ENCODE assay signal across 8 mouse cellular contexts in the genomic region with DNA sequence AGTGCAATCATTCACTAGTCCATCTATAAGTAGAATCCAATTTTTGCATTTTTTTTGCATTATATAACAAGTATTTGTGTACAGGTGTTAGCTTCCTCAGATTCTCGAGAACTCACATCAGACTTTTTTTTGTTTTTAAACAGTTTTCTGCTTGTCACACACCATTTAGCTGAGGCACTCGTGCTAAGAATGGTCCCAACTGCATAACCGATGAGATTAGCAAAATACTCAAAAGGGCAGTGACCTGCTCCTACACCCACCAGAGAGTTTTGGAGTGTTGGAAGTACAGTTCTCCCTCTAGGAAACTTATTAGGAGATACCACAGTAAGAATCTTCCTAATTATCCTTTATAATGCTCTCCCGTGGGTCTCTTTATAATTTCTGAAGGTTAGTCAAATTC. TPM values are rescaled to one million over a fixed set of nuclear protein-coding genes. Genes with fewer than 3 reads are reported as not detected.
A peak's percentile ranks its signal among the peaks of the same experiment; 100 is the strongest.
DNase-seq lines count a peak whose midpoint lies in the region; ATAC-seq lines count a peak whose summit lies in the region.

No protein-coding gene starts in this region.

- H3K9me3 ChIP-seq in kidney, embryonic 16.5 days (ENCODE audit: low read length): no peaks in the 10 kb centered on the region
- no peaks in the 10 kb centered on the region for H3K9me3 ChIP-seq in embryonic facial prominence, embryonic 14.5 days (ENCODE audit: control insufficient read depth, low read length)
- H3K9me3 ChIP-seq in limb, embryonic 10.5 days (replicated peaks): no peaks in the 10 kb centered on the region
- no peaks in the 10 kb centered on the region for H3K9me3 ChIP-seq in neural tube, embryonic 13.5 days

- peak overlapping the region; percentile 97 for H3K4me2 ChIP-seq in kidney, embryonic 16.5 days (replicated peaks; ENCODE audit: low read depth, low read length)
- peak overlapping the region; percentile 91 for H3K4me2 ChIP-seq in embryonic facial prominence, embryonic 14.5 days (ENCODE audit: low read depth, low read length)
- peak overlapping the region; percentile 94 for H3K4me2 ChIP-seq in neural tube, embryonic 13.5 days

- H3K36me3 ChIP-seq in kidney, embryonic 16.5 days (ENCODE audit: insufficient read depth, low read length): no peaks in the 10 kb centered on the region
- H3K36me3 ChIP-seq in embryonic facial prominence, embryonic 14.5 days (ENCODE audit: control insufficient read depth, insufficient read depth, low read length): no peaks in the 10 kb centered on the region
- H3K36me3 ChIP-seq in limb, embryonic 10.5 days: no peaks in the 10 kb centered on the region
- no peaks in the 10 kb centered on the region for H3K36me3 ChIP-seq in neural tube, embryonic 13.5 days

- no peak for DNase-seq in kidney, postnatal 14 days
- no peak for DNase-seq in embryonic facial prominence, embryonic 14.5 days (ENCODE audit: low spot score)
- no peak for DNase-seq in limb, embryonic 10.5 days (ENCODE audit: low spot score)
- no peak for DNase-seq in left cerebral cortex, adult 18-20 months (ENCODE audit: low spot score in 2 of 2)
- no peak for DNase-seq in cerebellum, adult 9-10 months
- no peak for DNase-seq in retina, postnatal 1 day

- peak overlapping the region; percentile 70 for H3K9ac ChIP-seq in kidney, embryonic 16.5 days (replicated peaks; ENCODE audit: low read length)
- no peak overlapping the region; the same call in 1 of the 2 replicates for H3K9ac ChIP-seq in embryonic facial prominence, embryonic 14.5 days (ENCODE audit: low read depth, low read length)
- peak overlapping the region; percentile 81; the same call in 1 of the 2 replicates for H3K9ac ChIP-seq in neural tube, embryonic 13.5 days

- ATAC-seq in kidney, embryonic 16.5 days (ENCODE audit: low FRiP score, low TSS enrichment): no peak
- no peak for ATAC-seq in embryonic facial prominence, embryonic 14.5 days (ENCODE audit: low read depth)
- no peak for ATAC-seq in neural tube, embryonic 13.5 days (ENCODE audit: low read depth)

- no peak overlapping the region for H3K27ac ChIP-seq in kidney, embryonic 16.5 days (ENCODE audit: low read length)
- H3K27ac ChIP-seq in embryonic facial prominence, embryonic 14.5 days (replicated peaks; ENCODE audit: low read depth, low read length): no peak overlapping the region
- H3K27ac ChIP-seq in limb, embryonic 10.5 days: no peak overlapping the region
- no peak overlapping the region for H3K27ac ChIP-seq in neural tube, embryonic 13.5 days (replicated peaks)

- H3K4me1 ChIP-seq in kidney, embryonic 16.5 days (ENCODE audit: insufficient read depth, low read length): peaks cover 21% of the 10 kb centered on the region
- H3K4me1 ChIP-seq in embryonic facial prominence, embryonic 14.5 days (ENCODE audit: control insufficient read depth, insufficient read depth, low read length): peaks cover 5% of the 10 kb centered on the region; the same call in 1 of the 2 replicates
- H3K4me1 ChIP-seq in limb, embryonic 10.5 days: peaks cover 18% of the 10 kb centered on the region
- peaks cover 22% of the 10 kb centered on the region for H3K4me1 ChIP-seq in neural tube, embryonic 13.5 days (replicated peaks)

- H3K27me3 ChIP-seq in kidney, embryonic 16.5 days (ENCODE audit: insufficient read depth, low read length): no peaks in the 10 kb centered on the region
- no peaks in the 10 kb centered on the region for H3K27me3 ChIP-seq in embryonic facial prominence, embryonic 14.5 days (replicated peaks; ENCODE audit: control insufficient read depth, insufficient read depth, low read length)
- peaks cover 5% of the 10 kb centered on the region; the same call in 1 of the 2 replicates for H3K27me3 ChIP-seq in limb, embryonic 10.5 days (ENCODE audit: low read depth, poor library complexity, severe bottlenecking)
- H3K27me3 ChIP-seq in neural tube, embryonic 13.5 days: no peaks in the 10 kb centered on the region

- 23% methylated on average over 4 of the region's 4 CpGs for WGBS in kidney, embryonic 16.5 days
- 29% methylated on average over 4 of the region's 4 CpGs for WGBS in embryonic facial prominence, embryonic 14.5 days
- 56% methylated on average over 4 of the region's 4 CpGs for WGBS in limb, embryonic 10.5 days
- WGBS in neural tube, embryonic 13.5 days: 44% methylated on average over 4 of the region's 4 CpGs

- peak overlapping the region; percentile 74 for H3K4me3 ChIP-seq in kidney, embryonic 16.5 days (ENCODE audit: low read length)
- H3K4me3 ChIP-seq in embryonic facial prominence, embryonic 14.5 days (ENCODE audit: low read depth, low read length): peak overlapping the region; percentile 81
- H3K4me3 ChIP-seq in limb, embryonic 10.5 days: peak overlapping the region; percentile 80
- H3K4me3 ChIP-seq in neural tube, embryonic 13.5 days: peak overlapping the region; percentile 82

RNA-seq across cellular contexts. Expression of a gene that starts 1.0 kb away (rescaled TPM):
- 10.9 and 11.9 TPM in 2 replicates for polyA plus RNA-seq in kidney, embryonic 16.5 days (2015; fragmentation: Nextera tagmentation; extraction: Ambion mirVana)
- polyA plus RNA-seq in embryonic facial prominence, embryonic 14.5 days (2014; fragmentation: Nextera tagmentation; extraction: Ambion mirVana): 18.8 and 19.5 TPM in 2 replicates
- 20.0 and 21.3 TPM in 2 replicates for polyA plus RNA-seq in limb, embryonic 10.5 days (2016; fragmentation: Nextera tagmentation; extraction: Ambion mirVana)
- 5.9 and 6.7 TPM in 2 replicates for polyA plus RNA-seq in neural tube, embryonic 13.5 days (2015; fragmentation: Nextera tagmentation; extraction: Ambion mirVana)
- 1 to 10 TPM; 5.0 to 5.6 TPM for total RNA-seq in left cerebral cortex, adult 18-20 months (2021)

RNA-seq across cellular contexts. Expression of a gene that starts 1.3 kb away (rescaled TPM):
- polyA plus RNA-seq in kidney, embryonic 16.5 days (2015; fragmentation: Nextera tagmentation; extraction: Ambion mirVana): 8.9 and 9.5 TPM in 2 replicates
- 8.9 and 9.0 TPM in 2 replicates for polyA plus RNA-seq in embryonic facial prominence, embryonic 14.5 days (2014; fragmentation: Nextera tagmentation; extraction: Ambion mirVana)
- 3.4 and 4.4 TPM in 2 replicates for polyA plus RNA-seq in limb, embryonic 10.5 days (2016; fragmentation: Nextera tagmentation; extraction: Ambion mirVana)
- 34.5 and 34.8 TPM in 2 replicates for polyA plus RNA-seq in neural tube, embryonic 13.5 days (2015; fragmentation: Nextera tagmentation; extraction: Ambion mirVana)
- total RNA-seq in left cerebral cortex, adult 18-20 months (2021): 10 to 100 TPM; 19.6 to 21.3 TPM

RNA-seq across cellular contexts. Expression of a gene that starts 52.3 kb away (rescaled TPM):
- 23.7 and 26.0 TPM in 2 replicates for polyA plus RNA-seq in kidney, embryonic 16.5 days (2015; fragmentation: Nextera tagmentation; extraction: Ambion mirVana)
- 34.7 and 36.7 TPM in 2 replicates for polyA plus RNA-seq in embryonic facial prominence, embryonic 14.5 days (2014; fragmentation: Nextera tagmentation; extraction: Ambion mirVana)
- 16.5 and 22.8 TPM in 2 replicates for polyA plus RNA-seq in limb, embryonic 10.5 days (2016; fragmentation: Nextera tagmentation; extraction: Ambion mirVana)
- polyA plus RNA-seq in neural tube, embryonic 13.5 days (2015; fragmentation: Nextera tagmentation; extraction: Ambion mirVana): 18.6 and 22.2 TPM in 2 replicates
- 10 to 100 TPM; 12.7 to 16.3 TPM for total RNA-seq in left cerebral cortex, adult 18-20 months (2021)
